Comparison of ENCODE assay signal across 8 mouse cellular contexts in the genomic region with DNA sequence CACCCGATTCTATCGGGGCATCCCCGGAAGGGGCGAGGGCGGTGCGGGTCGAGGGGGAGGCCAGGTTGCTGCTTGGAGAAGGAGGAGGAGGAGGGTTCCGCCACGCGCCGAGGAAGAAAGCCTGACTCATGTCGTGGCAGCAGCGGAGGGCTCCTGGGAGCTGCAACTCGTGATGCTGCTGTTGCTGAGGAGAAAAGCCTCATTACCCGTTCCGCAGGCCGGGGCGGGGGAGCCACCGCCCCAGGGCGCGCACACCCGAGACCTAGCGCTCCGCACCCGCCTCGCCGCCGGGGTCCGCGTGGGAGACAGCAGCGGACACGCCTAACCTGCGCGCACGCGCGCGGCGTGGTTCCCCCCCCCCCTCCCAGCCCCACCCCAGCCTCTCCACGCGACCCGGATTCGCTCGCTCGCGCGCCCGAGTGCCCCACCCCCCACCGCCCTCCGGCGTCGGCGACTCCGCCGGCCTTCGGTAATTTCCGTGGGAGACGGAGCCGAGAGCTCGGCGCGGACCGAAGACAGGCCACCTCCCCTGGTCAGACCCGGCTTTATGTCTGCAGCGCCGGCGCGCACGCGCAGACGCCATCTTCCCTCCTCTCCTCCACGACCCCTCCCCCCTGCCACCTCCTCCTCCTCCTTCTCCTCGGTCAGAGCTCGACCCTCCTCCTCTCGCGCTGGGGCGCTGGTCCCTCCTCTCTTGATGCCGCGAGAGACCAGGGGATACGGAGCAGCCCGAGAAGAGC. TPM values are rescaled to one million over a fixed set of nuclear protein-coding genes. Genes with fewer than 3 reads are reported as not detected.
A peak's percentile ranks its signal among the peaks of the same experiment; 100 is the strongest.
DNase-seq lines count a peak whose midpoint lies in the region; ATAC-seq and TF ChIP-seq lines count a peak whose summit lies in the region.

No protein-coding gene starts in this region.

- peaks cover 58% of the 10 kb centered on the region for H3K4me1 ChIP-seq in forebrain, embryonic 10.5 days
- H3K4me1 ChIP-seq in heart, embryonic 15.5 days (replicated peaks): peaks cover 31% of the 10 kb centered on the region
- H3K4me1 ChIP-seq in liver, embryonic 12.5 days: peaks cover 35% of the 10 kb centered on the region

- peaks cover 34% of the 10 kb centered on the region for H3K36me3 ChIP-seq in forebrain, embryonic 10.5 days (replicated peaks)
- peaks cover 24% of the 10 kb centered on the region for H3K36me3 ChIP-seq in heart, embryonic 15.5 days
- peaks cover 19% of the 10 kb centered on the region for H3K36me3 ChIP-seq in liver, embryonic 12.5 days
- H3K36me3 ChIP-seq in splenic B cell, adult 2 months (ENCODE audit: control insufficient read depth, insufficient read depth, low read length, poor library complexity, severe bottlenecking): no peaks in the 10 kb centered on the region

- peak; percentile 78 to 81 for DNase-seq in B cell, adult 2 months
- DNase-seq in brain, embryonic 14.5 days (ENCODE audit: low read depth): peak; percentile 100
- peak; percentile 99 for DNase-seq in forebrain, embryonic 10.5 days (ENCODE audit: extremely low spot score, low spot score)
- DNase-seq in kidney, postnatal 14 days: peak; percentile 99
- peak; percentile 94 for DNase-seq in naive thymus-derived CD4-positive, alpha-beta T cell, adult 2 months (ENCODE audit: low read depth)
- peak; percentile 84 for DNase-seq in splenic B cell, adult 2 months (ENCODE audit: low read depth, low spot score)

- H3K27me3 ChIP-seq in forebrain, embryonic 10.5 days (ENCODE audit: poor library complexity, severe bottlenecking): no peaks in the 10 kb centered on the region
- no peaks in the 10 kb centered on the region for H3K27me3 ChIP-seq in heart, embryonic 15.5 days
- H3K27me3 ChIP-seq in liver, embryonic 12.5 days (replicated peaks): peaks cover 41% of the 10 kb centered on the region
- no peaks in the 10 kb centered on the region for H3K27me3 ChIP-seq in splenic B cell, adult 2 months (ENCODE audit: control insufficient read depth, insufficient read depth, low read length, poor library complexity, severe bottlenecking)

- peak overlapping the region; percentile 93 for H3K4me3 ChIP-seq in forebrain, embryonic 10.5 days
- H3K4me3 ChIP-seq in heart, embryonic 15.5 days: peak overlapping the region; percentile 96
- H3K4me3 ChIP-seq in liver, embryonic 12.5 days: peak overlapping the region; percentile 73

- peak; percentile 94 for ATAC-seq in heart, embryonic 15.5 days (replicated peaks; ENCODE audit: insufficient number of reproducible peaks, insufficient read depth, low FRiP score, low read depth)
- ATAC-seq in liver, embryonic 12.5 days: peak; percentile 84

- no peaks in the 10 kb centered on the region for H3K9me3 ChIP-seq in forebrain, embryonic 10.5 days
- no peaks in the 10 kb centered on the region for H3K9me3 ChIP-seq in heart, embryonic 15.5 days (replicated peaks)
- H3K9me3 ChIP-seq in liver, embryonic 12.5 days (replicated peaks): no peaks in the 10 kb centered on the region

- H3K27ac ChIP-seq in forebrain, embryonic 10.5 days: peak overlapping the region; percentile 99
- H3K27ac ChIP-seq in heart, embryonic 15.5 days: peak overlapping the region; percentile 98
- peak overlapping the region; percentile 78 for H3K27ac ChIP-seq in liver, embryonic 12.5 days

- peak overlapping the region; percentile 92 for H3K4me2 ChIP-seq in heart, embryonic 15.5 days
- H3K4me2 ChIP-seq in liver, embryonic 12.5 days: peak overlapping the region; percentile 96

- no peak for TF ChIP-seq CTCF in brain, embryonic 14.5 days (IDR thresholded peaks at IDR 0.05; ENCODE audit: borderline replicate concordance, extremely low read depth, insufficient read depth, insufficient read length)

- 0% methylated on average over 68 of the region's 81 CpGs for WGBS in forebrain, embryonic 10.5 days
- under 1% methylated on average over 67 of the region's 81 CpGs for WGBS in heart, embryonic 15.5 days
- WGBS in liver, embryonic 12.5 days (ENCODE audit: insufficient replicate concordance): under 1% methylated on average over 71 of the region's 81 CpGs

- peak; percentile 86; the same call in 1 of the 2 replicates for TF ChIP-seq POLR2A in brain, embryonic 14.5 days (IDR thresholded peaks at IDR 0.05; ENCODE audit: borderline replicate concordance, extremely low read depth, insufficient read depth, insufficient read length, poor library complexity, severe bottlenecking)

- peak overlapping the region; percentile 98 for H3K9ac ChIP-seq in heart, embryonic 15.5 days
- peak overlapping the region; percentile 73 for H3K9ac ChIP-seq in liver, embryonic 12.5 days

RNA-seq across cellular contexts. Expression of a gene that starts 0.5 kb away (rescaled TPM):
- polyA plus RNA-seq in brain, embryonic 14.5 days (2012; rRNA removed): 563 and 565 TPM in 2 replicates
- 256 and 273 TPM in 2 replicates for polyA plus RNA-seq in forebrain, embryonic 10.5 days (2016; fragmentation: Nextera tagmentation; extraction: Ambion mirVana)
- 266 and 375 TPM in 2 replicates for polyA plus RNA-seq in heart, embryonic 15.5 days (2015; fragmentation: Nextera tagmentation; extraction: Ambion mirVana)
- polyA plus RNA-seq in liver, embryonic 12.5 days (2016; fragmentation: Nextera tagmentation; extraction: Ambion mirVana): 133 and 145 TPM in 2 replicates

Comparison
In these comparisons a context has a peak if more than half of its experiments do, and no peak if none do; other contexts are left out.
1. Peak in every context shown above with its lines: DNase-seq, ATAC-seq, H3K4me3 ChIP-seq and H3K27ac ChIP-seq.